Mouse (Mus musculus) heart, adult 2 months (tissue): ENCODE measurements around the gene Itga4.

Experiments used
- CTCF ChIP-seq: fragments of 200-600 bp; IDR thresholded peaks from 2 replicates; pipeline ENCODE4 v1.8.1; 2022; ENCODE audit warnings: antibody characterized with exemption, mild to moderate bottlenecking, moderate library complexity
- EP300 ChIP-seq: fragments of 200-500 bp; IDR thresholded peaks from 2 replicates; pipeline ENCODE4 v1.6.1; 2011; ENCODE audit warnings: low read depth, low read length, control low read depth; ENCODE audit not compliant: insufficient read depth
- POLR2A ChIP-seq: fragments of 200-500 bp; IDR thresholded peaks from 2 replicates; pipeline ENCODE4 v1.6.1; 2011; ENCODE audit warnings: mild to moderate bottlenecking, low read depth, low read length, control low read depth; ENCODE audit not compliant: insufficient read depth

DNA sequence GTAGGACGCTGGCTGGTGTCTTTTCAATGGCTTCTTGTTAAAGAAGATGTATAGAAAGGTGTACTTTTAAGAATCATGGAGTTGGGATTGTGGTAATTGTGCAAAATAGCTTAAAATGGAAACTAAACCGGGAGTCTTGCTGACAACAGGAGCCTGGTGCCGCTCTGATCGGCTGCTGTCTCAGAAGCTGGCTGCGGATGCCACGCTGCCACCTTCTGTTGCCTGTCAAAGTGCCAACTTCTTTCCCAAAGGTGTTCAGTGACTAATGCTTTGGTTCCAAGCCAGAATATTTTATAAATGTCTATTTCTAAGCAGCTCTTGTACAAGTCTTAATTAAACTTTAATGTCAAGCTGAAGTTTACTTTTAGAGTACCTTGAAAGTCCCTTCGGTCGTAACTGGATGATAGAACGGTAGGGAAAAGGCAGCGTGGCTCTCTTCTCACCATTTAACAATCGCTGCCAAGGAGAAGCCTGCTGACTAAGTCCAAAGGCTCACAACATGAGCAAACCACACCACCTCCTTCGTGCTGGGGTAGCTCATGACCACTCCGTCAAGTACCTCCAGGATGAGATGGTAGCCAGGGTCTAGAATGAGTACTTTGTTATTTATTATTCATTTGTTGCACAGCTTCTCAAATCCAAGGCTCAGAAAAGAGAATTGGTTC is 54.4 kb downstream of the Itga4 start:
- no peak for TF ChIP-seq POLR2A
- no peak for TF ChIP-seq CTCF
- no peak for TF ChIP-seq EP300
